Mouse (Mus musculus) urinary bladder, postnatal 10 days (tissue): Measurements from ENCODE around the gene Pipox.

ENCODE experiments used
- DNase-seq: peaks from one replicate; pipeline ENCODE4 v3.0.0; 2022; ENCODE audit warnings: low spot score

Gene Pipox

GRCm38 (mm10) chr11:77847599-77848128 is 46.2 kb downstream of the Pipox start:
- no peak for DNase-seq

GRCm38 (mm10) chr11:77843906-77844200 is 50.0 kb downstream of the Pipox start:
- no peak for DNase-seq

- no peak for DNase-seq
These were observed 50.6 kb downstream of the Pipox start for GRCm38 (mm10) chr11:77843068-77843905.

- no peak for DNase-seq
These were observed 53.2 kb downstream of the Pipox start for GRCm38 (mm10) chr11:77840523-77841245.

- DNase-seq: no peak
These were observed 56.0 kb downstream of the Pipox start for GRCm38 (mm10) chr11:77837856-77838255.

GRCm38 (mm10) chr11:77836751-77837150 is 57.1 kb downstream of the Pipox start:
- DNase-seq: no peak

- no peak for DNase-seq
These were observed 57.6 kb downstream of the Pipox start for GRCm38 (mm10) chr11:77836290-77836689.

GRCm38 (mm10) chr11:77835109-77835508 is 58.8 kb downstream of the Pipox start:
- DNase-seq: no peak

GRCm38 (mm10) chr11:77832541-77832940 is 61.4 kb downstream of the Pipox start:
- no peak for DNase-seq

GRCm38 (mm10) chr11:77830875-77831274 is 63.0 kb downstream of the Pipox start:
- DNase-seq: no peak
